Mouse (Mus musculus): Measurements from ENCODE around the gene Cc2d2a. TPM values are rescaled to one million over a fixed set of nuclear protein-coding genes. Genes with fewer than 3 reads are reported as not detected.

The Cc2d2a gene
- polyA plus RNA-seq (2014; fragmentation: Nextera tagmentation; extraction: Ambion mirVana), result 8.2 and 9.3 TPM in 2 replicates

- DNase-seq (ENCODE audit: low spot score) (peak; percentile 75), ATAC-seq (ENCODE audit: insufficient number of reproducible peaks, low FRiP score, low TSS enrichment, low read depth) (peak; percentile 66)
- Histone ChIP-seq H3K9ac (ENCODE audit: low read length) (peak within 1 kb of the TSS; percentile 64), H3K4me1 (ENCODE audit: control insufficient read depth, insufficient read depth, low read length) (peaks cover 4% of the 10 kb centered on the region; the same call in 1 of the 2 replicates), H3K4me3 (ENCODE audit: low read depth, low read length) (peak within 1 kb of the TSS; percentile 31), H3K27me3 (ENCODE audit: control insufficient read depth, insufficient read depth, low read length) (no peaks in the 10 kb centered on the region), H3K4me2 (ENCODE audit: low read depth, severe bottlenecking) (peak within 1 kb of the TSS; percentile 42), H3K9me3 (ENCODE audit: control insufficient read depth, low read length) (no peaks in the 10 kb centered on the region), H3K36me3 (ENCODE audit: control insufficient read depth, insufficient read depth, low read length) (no peaks in the 10 kb centered on the region), H3K27ac (replicated peaks; ENCODE audit: low read depth, low read length) (peak within 1 kb of the TSS; percentile 85)
- WGBS, result 8% methylated on average over 19 of the region's 19 CpGs
Measured at GRCm38 (mm10) chr5:43661997-43662961, at the start of gene Cc2d2a. Cc2d2a (plus strand) TSS chr5:43662346.

- H3K4me1 ChIP-seq (ENCODE audit: control insufficient read depth, insufficient read depth, low read length), result no peaks in the 10 kb centered on the region
- no peak for DNase-seq (ENCODE audit: low spot score)
- H3K4me2 ChIP-seq (ENCODE audit: low read depth, severe bottlenecking), result no peak overlapping the region
- H3K36me3 ChIP-seq (ENCODE audit: control insufficient read depth, insufficient read depth, low read length), result no peaks in the 10 kb centered on the region
- H3K9me3 ChIP-seq (ENCODE audit: control insufficient read depth, low read length), result no peaks in the 10 kb centered on the region
- no peak for ATAC-seq (ENCODE audit: insufficient number of reproducible peaks, low FRiP score, low TSS enrichment, low read depth)
- no peaks in the 10 kb centered on the region for H3K27me3 ChIP-seq (ENCODE audit: control insufficient read depth, insufficient read depth, low read length)
- H3K4me3 ChIP-seq (ENCODE audit: low read depth, low read length), result no peak overlapping the region
- no peak overlapping the region for H3K27ac ChIP-seq (replicated peaks; ENCODE audit: low read depth, low read length)
- WGBS, result 81% methylated on average over 7 of the region's 7 CpGs
- H3K9ac ChIP-seq (ENCODE audit: low read length), result no peak overlapping the region
Measured at GRCm38 (mm10) chr5:43621575-43622299, 40.4 kb upstream of the Cc2d2a start.

- H3K4me1 ChIP-seq (ENCODE audit: control insufficient read depth, insufficient read depth, low read length), result no peaks in the 10 kb centered on the region
- H3K4me2 ChIP-seq (ENCODE audit: low read depth, severe bottlenecking), result no peak overlapping the region
- H3K27ac ChIP-seq (replicated peaks; ENCODE audit: low read depth, low read length), result no peak overlapping the region
- no peak for DNase-seq (ENCODE audit: low spot score)
- WGBS, result 70% methylated on average over 4 of the region's 4 CpGs
- no peak overlapping the region for H3K9ac ChIP-seq (ENCODE audit: low read length)
- H3K4me3 ChIP-seq (ENCODE audit: low read depth, low read length), result no peak overlapping the region
- no peaks in the 10 kb centered on the region for H3K27me3 ChIP-seq (ENCODE audit: control insufficient read depth, insufficient read depth, low read length)
- no peaks in the 10 kb centered on the region for H3K36me3 ChIP-seq (ENCODE audit: control insufficient read depth, insufficient read depth, low read length)
- H3K9me3 ChIP-seq (ENCODE audit: control insufficient read depth, low read length), result no peaks in the 10 kb centered on the region
- ATAC-seq (ENCODE audit: insufficient number of reproducible peaks, low FRiP score, low TSS enrichment, low read depth), result no peak
Measured at GRCm38 (mm10) chr5:43625407-43625806, 36.7 kb upstream of the Cc2d2a start.

- Histone ChIP-seq H3K4me1 (ENCODE audit: control insufficient read depth, insufficient read depth, low read length) (no peaks in the 10 kb centered on the region), H3K4me2 (ENCODE audit: low read depth, severe bottlenecking) (no peak overlapping the region), H3K27ac (replicated peaks; ENCODE audit: low read depth, low read length) (no peak overlapping the region), H3K36me3 (ENCODE audit: control insufficient read depth, insufficient read depth, low read length) (no peaks in the 10 kb centered on the region), H3K9ac (ENCODE audit: low read length) (no peak overlapping the region), H3K9me3 (ENCODE audit: control insufficient read depth, low read length) (no peaks in the 10 kb centered on the region), H3K27me3 (ENCODE audit: control insufficient read depth, insufficient read depth, low read length) (no peaks in the 10 kb centered on the region), H3K4me3 (ENCODE audit: low read depth, low read length) (no peak overlapping the region)
- 82% methylated on average over 5 of the region's 5 CpGs for WGBS
- no peak for ATAC-seq (ENCODE audit: insufficient number of reproducible peaks, low FRiP score, low TSS enrichment, low read depth)
- no peak for DNase-seq (ENCODE audit: low spot score)
Measured at GRCm38 (mm10) chr5:43634071-43634601, 28.0 kb upstream of the Cc2d2a start.

- Histone ChIP-seq H3K4me1 (ENCODE audit: control insufficient read depth, insufficient read depth, low read length) (no peaks in the 10 kb centered on the region), H3K9me3 (ENCODE audit: control insufficient read depth, low read length) (no peaks in the 10 kb centered on the region), H3K4me2 (ENCODE audit: low read depth, severe bottlenecking) (no peak overlapping the region), H3K27ac (replicated peaks; ENCODE audit: low read depth, low read length) (no peak overlapping the region), H3K36me3 (ENCODE audit: control insufficient read depth, insufficient read depth, low read length) (no peaks in the 10 kb centered on the region), H3K27me3 (ENCODE audit: control insufficient read depth, insufficient read depth, low read length) (no peaks in the 10 kb centered on the region), H3K9ac (ENCODE audit: low read length) (no peak overlapping the region), H3K4me3 (ENCODE audit: low read depth, low read length) (no peak overlapping the region)
- DNase-seq (ENCODE audit: low spot score) (no peak), ATAC-seq (ENCODE audit: insufficient number of reproducible peaks, low FRiP score, low TSS enrichment, low read depth) (no peak)
- WGBS, result 46% methylated on average over 9 of the region's 9 CpGs
Measured at GRCm38 (mm10) chr5:43634602-43635081, 27.5 kb upstream of the Cc2d2a start.

GRCm38 (mm10) chr5:43645020-43645419, 17.1 kb upstream of the Cc2d2a start:
- no peak overlapping the region for H3K27ac ChIP-seq (replicated peaks; ENCODE audit: low read depth, low read length)

GRCm38 (mm10) chr5:43647098-43647774, 14.9 kb upstream of the Cc2d2a start:
- Histone ChIP-seq H3K9ac (ENCODE audit: low read length) (no peak overlapping the region), H3K27ac (replicated peaks; ENCODE audit: low read depth, low read length) (no peak overlapping the region), H3K36me3 (ENCODE audit: control insufficient read depth, insufficient read depth, low read length) (no peaks in the 10 kb centered on the region), H3K4me1 (ENCODE audit: control insufficient read depth, insufficient read depth, low read length) (peaks cover 3% of the 10 kb centered on the region; the same call in 1 of the 2 replicates), H3K4me2 (ENCODE audit: low read depth, severe bottlenecking) (no peak overlapping the region), H3K9me3 (ENCODE audit: control insufficient read depth, low read length) (no peaks in the 10 kb centered on the region), H3K4me3 (ENCODE audit: low read depth, low read length) (no peak overlapping the region), H3K27me3 (ENCODE audit: control insufficient read depth, insufficient read depth, low read length) (no peaks in the 10 kb centered on the region)
- DNase-seq (ENCODE audit: low spot score) (no peak), ATAC-seq (ENCODE audit: insufficient number of reproducible peaks, low FRiP score, low TSS enrichment, low read depth) (no peak)
- 84% methylated on average over 12 of the region's 12 CpGs for WGBS

More at GRCm38 (mm10) chr5:43645020-43645419, 17.1 kb upstream of the Cc2d2a start:
- Histone ChIP-seq H3K9me3 (ENCODE audit: control insufficient read depth, low read length) (no peaks in the 10 kb centered on the region), H3K4me3 (ENCODE audit: low read depth, low read length) (no peak overlapping the region), H3K36me3 (ENCODE audit: control insufficient read depth, insufficient read depth, low read length) (no peaks in the 10 kb centered on the region), H3K27me3 (ENCODE audit: control insufficient read depth, insufficient read depth, low read length) (no peaks in the 10 kb centered on the region), H3K9ac (ENCODE audit: low read length) (no peak overlapping the region), H3K4me2 (ENCODE audit: low read depth, severe bottlenecking) (no peak overlapping the region), H3K4me1 (ENCODE audit: control insufficient read depth, insufficient read depth, low read length) (peaks cover 3% of the 10 kb centered on the region; the same call in 1 of the 2 replicates)
- ATAC-seq (ENCODE audit: insufficient number of reproducible peaks, low FRiP score, low TSS enrichment, low read depth) (peak; percentile 39; the same call in 1 of the 2 replicates), DNase-seq (ENCODE audit: low spot score) (no peak)
- WGBS, result 12% methylated on average over 4 of the region's 4 CpGs

Data from limb, embryonic 11.5 days (tissue).